Mouse (Mus musculus) cerebellum, adult 2 months (tissue): ENCODE results near the gene Olfr1221. TPM values are rescaled to one million over a fixed set of nuclear protein-coding genes. Genes with fewer than 3 reads are reported as not detected.
"Not testable (repeated sequence)": the region's sequence is repeated elsewhere in the genome, so short reads cannot be mapped to it uniquely, and the experiment has no call there.

Source experiments
- DNase-seq, 2 experiments: peaks; one replicate each; pipeline ENCODE4 v3.0.0; 2021
- H3K27ac ChIP-seq: fragments of 200-500 bp; 2 replicates; pipeline ENCODE4 v1.5.1; 2012; ENCODE audit warnings: low read length, control low read depth, inconsistent platforms; ENCODE audit not compliant: insufficient read depth
- H3K27me3 ChIP-seq: fragments of 200-500 bp; 2 replicates; pipeline ENCODE4 v1.6.1; 2012; ENCODE audit warnings: inconsistent platforms, mild to moderate bottlenecking, low read length, moderate library complexity; ENCODE audit not compliant: control insufficient read depth, insufficient read depth
- H3K4me1 ChIP-seq: fragments of 200-500 bp; 2 replicates; pipeline ENCODE4 v1.6.1; 2011; ENCODE audit warnings: low read length; ENCODE audit not compliant: control insufficient read depth, insufficient read depth
- H3K4me3 ChIP-seq: fragments of 200-500 bp; replicated peaks from 2 replicates; pipeline ENCODE3; 2011; ENCODE audit warnings: mild to moderate bottlenecking, low read depth, low read length, control low read depth; ENCODE audit not compliant: insufficient read depth
- CTCF ChIP-seq: fragments of 200-500 bp; IDR thresholded peaks from 2 replicates; pipeline ENCODE4 v1.5.1; 2011; ENCODE audit warnings: low read depth, mild to moderate bottlenecking, control low read depth, low read length, moderate library complexity, borderline replicate concordance; ENCODE audit not compliant: insufficient read depth
- POLR2A ChIP-seq: fragments of 200-500 bp; IDR thresholded peaks from 2 replicates; pipeline ENCODE4 v1.6.1; 2011; ENCODE audit warnings: low read length, control low read depth, borderline replicate concordance; ENCODE audit not compliant: insufficient read depth
- WGBS: fragments of 180-500 bp; shearing (Covaris S2); methylation state at CpG from one replicate; pipeline ENCODE4 v1.1.7; 2018; 5-methylcytosine and 5-hydroxymethylcytosine counted together
- polyA plus RNA-seq: library from polyadenylated mRNA; depleted of rRNA; stranded (reverse); fragments of >200 nt; gene quantifications from 2 replicates; pipeline ENCODE4 v1.2.3, GENCODE M21; 2012; rRNA removed

The Olfr1221 gene
- not detected in 2 replicates for polyA plus RNA-seq

DNA sequence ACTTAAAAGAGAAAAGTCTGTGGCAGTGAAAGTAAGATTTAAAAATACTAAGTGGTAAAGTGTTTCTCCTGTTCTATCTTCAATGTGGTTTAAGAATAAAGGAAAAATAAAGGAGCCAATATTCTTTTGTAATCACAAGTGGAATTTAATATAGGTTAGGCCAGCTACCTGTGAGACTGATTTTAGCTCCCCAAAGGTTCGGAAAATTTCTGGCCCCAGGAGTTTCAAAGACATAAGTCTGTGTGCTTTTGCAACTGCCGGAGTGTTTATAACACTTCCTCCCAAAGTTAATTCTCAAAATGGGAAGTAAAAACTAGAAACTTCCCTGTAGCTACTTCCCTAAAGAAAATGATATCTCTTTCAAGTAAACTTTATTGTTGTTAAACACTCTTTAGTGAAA is at the start of gene Olfr1221:
Gene Olfr1221 (minus strand): TSS at position 101 of the 400 bp plus-strand sequence.
- Histone ChIP-seq H3K27me3 (no peaks in the 10 kb centered on the region), H3K4me3 (no peak within 1 kb of the TSS), H3K27ac (no peak within 1 kb of the TSS), H3K4me1 (no peaks in the 10 kb centered on the region)
- DNase-seq = no peak
- WGBS = 89% methylated on average over 2 of the region's 2 CpGs
- no peak for TF ChIP-seq CTCF

DNA sequence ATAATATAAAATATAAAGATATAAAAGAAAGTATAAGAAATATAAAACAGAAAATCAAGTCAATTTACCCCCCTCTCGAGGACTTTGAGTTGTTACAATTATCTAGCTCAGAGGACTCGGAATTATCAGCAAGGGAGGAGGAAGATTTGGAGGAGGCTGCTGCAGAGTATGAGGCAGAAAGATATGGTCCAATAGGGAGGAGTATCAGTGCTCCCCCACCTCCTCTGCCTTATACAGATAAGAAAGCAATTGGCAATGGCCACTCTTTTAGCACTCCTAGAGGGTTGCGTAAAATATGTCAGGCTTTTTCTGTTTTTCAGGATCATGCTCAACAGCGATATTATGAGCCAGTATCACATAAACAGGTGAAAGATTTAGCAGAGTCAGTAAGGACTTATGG is 47.6 kb upstream of the Olfr1221 start:
- WGBS = 89% methylated on average over 4 of the region's 4 CpGs
- H3K4me3 ChIP-seq, DNase-seq, H3K27ac ChIP-seq, H3K4me1 ChIP-seq, H3K27me3 ChIP-seq: not testable (repeated sequence)

DNA sequence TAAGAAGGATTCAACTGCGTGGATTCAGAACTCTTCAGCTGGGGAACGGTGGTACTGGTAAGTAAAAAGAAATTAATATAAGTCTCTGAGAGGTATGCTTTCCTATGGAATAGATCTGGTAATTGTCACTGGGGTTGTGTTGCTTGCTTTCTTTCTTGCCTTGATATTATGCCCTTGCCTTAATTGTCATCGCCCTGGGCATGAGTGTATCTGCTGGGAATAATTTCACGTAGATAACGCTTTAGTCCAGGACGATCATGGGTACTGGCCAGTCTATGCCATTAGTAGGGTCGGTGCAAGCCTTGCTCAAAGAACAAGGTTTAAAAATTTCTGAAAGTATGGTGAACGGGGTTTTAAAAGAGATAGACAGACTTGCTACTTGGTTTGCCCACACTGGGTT is 46.9 kb upstream of the Olfr1221 start, which contains the start of gene Olfr1224-ps1:
Gene Olfr1224-ps1 (minus strand): TSS at position 101 of the 400 bp plus-strand sequence.
- not testable (repeated sequence) for H3K27ac ChIP-seq, H3K4me3 ChIP-seq, H3K4me1 ChIP-seq, DNase-seq, H3K27me3 ChIP-seq
- 91% methylated on average over 8 of the region's 8 CpGs for WGBS

DNA sequence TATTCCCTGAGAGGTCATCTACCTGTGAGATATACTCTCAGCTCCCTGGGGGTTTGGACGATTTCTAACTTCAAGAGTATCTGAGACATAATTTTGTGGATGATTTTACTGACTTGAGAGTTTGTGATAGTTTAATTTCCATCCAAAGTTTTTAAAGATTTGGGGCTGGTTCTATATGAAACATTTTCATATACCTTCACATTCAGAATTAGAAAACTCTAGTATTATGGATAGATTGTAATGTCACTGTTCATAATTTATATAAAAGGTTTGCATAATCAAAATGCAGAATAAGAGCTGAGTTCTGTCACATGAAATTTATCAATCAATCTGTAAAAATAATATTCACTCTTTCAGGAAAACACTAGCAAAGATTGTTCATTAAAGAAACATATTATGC is 34.4 kb upstream of the Olfr1221 start, which contains the start of gene Olfr1223:
Gene Olfr1223 (minus strand): TSS at position 101 of the 400 bp plus-strand sequence.
- DNase-seq = no peak
- TF ChIP-seq POLR2A (no peak), CTCF (no peak)
- no peaks in the 10 kb centered on the region for H3K4me1 ChIP-seq
- no peaks in the 10 kb centered on the region for H3K27me3 ChIP-seq
- WGBS = 56% methylated on average over 1 of the region's 1 CpGs
- H3K4me3 ChIP-seq = no peak within 1 kb of the TSS
- H3K27ac ChIP-seq = no peak within 1 kb of the TSS

GRCm38 (mm10) chr2:89132954-89133353 is 15.9 kb upstream of the Olfr1221 start, which contains the start of gene Olfr1222:
Gene Olfr1222, minus strand, starts transcription at chr2:89133054.
- no peak within 1 kb of the TSS for H3K4me3 ChIP-seq
- 81% methylated on average over 3 of the region's 3 CpGs for WGBS
- DNase-seq = no peak
- H3K4me1 ChIP-seq = no peaks in the 10 kb centered on the region
- TF ChIP-seq POLR2A = no peak
- no peak for TF ChIP-seq CTCF
- H3K27ac ChIP-seq = no peak within 1 kb of the TSS
- H3K27me3 ChIP-seq = no peaks in the 10 kb centered on the region

DNA sequence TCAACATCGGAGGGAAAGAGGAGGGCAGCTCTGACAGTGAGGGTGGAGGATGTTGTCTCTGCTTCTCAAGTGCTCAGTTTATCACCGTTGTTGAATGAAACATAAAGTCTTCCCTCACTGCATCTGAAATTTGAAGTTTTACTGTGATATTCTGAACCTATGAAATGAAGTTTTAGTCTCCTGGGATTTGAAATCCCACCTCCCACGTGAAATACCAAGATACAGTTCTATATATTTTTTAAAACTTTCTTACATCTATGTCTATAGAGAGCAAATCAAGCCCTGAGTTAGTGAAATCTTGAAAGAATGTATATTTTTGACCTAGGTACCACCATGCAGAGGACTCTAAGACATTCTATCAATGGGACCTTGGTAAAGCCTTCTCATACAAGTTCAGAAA is 10.3 kb downstream of the Olfr1221 start, which contains the start of gene Olfr1220:
Gene Olfr1220 (minus strand): TSS at position 101 of the 400 bp plus-strand sequence.
- Histone ChIP-seq H3K27me3 (no peaks in the 10 kb centered on the region), H3K4me1 (no peaks in the 10 kb centered on the region), H3K4me3 (no peak within 1 kb of the TSS), H3K27ac (no peak within 1 kb of the TSS)
- no peak for DNase-seq
- TF ChIP-seq POLR2A = no peak
- TF ChIP-seq CTCF = no peak
- WGBS = 71% methylated on average over 3 of the region's 3 CpGs

DNA sequence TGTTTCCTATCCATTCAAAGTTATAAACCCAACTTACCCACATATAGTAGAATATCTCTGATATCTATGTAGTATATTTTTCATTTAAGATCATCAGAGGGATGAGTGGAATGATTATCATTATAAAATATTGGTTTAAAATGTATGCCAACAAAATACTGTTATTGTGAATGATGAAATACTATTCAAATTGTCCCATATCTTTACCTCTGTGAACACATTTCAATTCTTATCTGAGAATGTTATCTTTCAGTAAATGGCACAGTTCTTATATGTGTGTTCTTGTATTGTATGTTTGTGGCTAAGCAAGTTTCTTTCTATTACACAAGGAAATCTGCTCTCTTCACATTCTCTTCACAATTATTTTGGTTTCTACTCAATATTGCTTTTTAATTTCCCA is 11.4 kb downstream of the Olfr1221 start:
- no peak overlapping the region for H3K27ac ChIP-seq
- no peak overlapping the region for H3K4me3 ChIP-seq
- no peaks in the 10 kb centered on the region for H3K27me3 ChIP-seq
- DNase-seq = no peak
- TF ChIP-seq POLR2A (no peak), CTCF (no peak)
- H3K4me1 ChIP-seq = no peaks in the 10 kb centered on the region

GRCm38 (mm10) chr2:89093848-89094247 is 23.2 kb downstream of the Olfr1221 start:
- Histone ChIP-seq H3K4me3 (no peak overlapping the region), H3K27me3 (no peaks in the 10 kb centered on the region), H3K4me1 (no peaks in the 10 kb centered on the region), H3K27ac (no peak overlapping the region)
- 100% methylated on average over 1 of the region's 1 CpGs for WGBS
- no peak for DNase-seq
- no peak for TF ChIP-seq CTCF
- no peak for TF ChIP-seq POLR2A

DNA sequence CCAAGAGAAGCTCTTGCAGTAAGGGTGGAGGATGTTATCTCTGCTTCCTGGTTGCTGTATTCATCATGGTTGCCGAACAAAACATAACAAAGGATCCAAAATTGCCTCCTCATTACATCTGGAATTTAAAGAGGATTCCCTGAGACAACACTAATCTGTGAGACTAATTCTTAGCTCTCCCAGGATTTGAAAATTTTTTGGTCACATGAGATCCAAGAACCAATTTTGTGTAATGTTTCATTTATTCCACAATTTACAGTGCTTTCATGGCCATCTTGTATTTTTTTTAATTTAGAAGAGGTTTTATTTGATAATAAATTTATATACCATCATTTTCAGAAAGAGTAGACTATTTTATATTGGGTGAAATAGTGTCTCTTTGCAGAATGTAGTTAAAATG is 33.7 kb downstream of the Olfr1221 start, which contains the start of gene Olfr1219:
Gene Olfr1219 (minus strand): TSS at position 101 of the 400 bp plus-strand sequence.
- no peaks in the 10 kb centered on the region for H3K4me1 ChIP-seq
- 55% methylated on average over 1 of the region's 1 CpGs for WGBS
- DNase-seq = no peak
- no peak within 1 kb of the TSS for H3K27ac ChIP-seq
- H3K27me3 ChIP-seq = no peaks in the 10 kb centered on the region
- TF ChIP-seq POLR2A = no peak
- no peak for TF ChIP-seq CTCF
- H3K4me3 ChIP-seq = no peak within 1 kb of the TSS
